Mouse (Mus musculus) liver, embryonic 14.5 days (tissue): ENCODE measurements around the gene Cep19. TPM values are rescaled to one million over a fixed set of nuclear protein-coding genes. Genes with fewer than 3 reads are reported as not detected.

Source experiments
- ATAC-seq: fragments of 200-750 bp; cut with Nextera tagmentation; 2 replicates; pipeline ENCODE4 v1.8.0; 2017; ENCODE audit warnings: moderate number of reproducible peaks, mild to moderate bottlenecking, moderate library complexity; ENCODE audit not compliant: insufficient read depth
- DNase-seq, 3 experiments: peaks; one replicate each; pipeline ENCODE4 v3.0.0-alpha.2; 2012 to 2013; ENCODE audit warnings: low read depth in 3 of 3, low spot score in 3 of 3
- H3K27ac ChIP-seq: fragments of 300-500 bp; sonication (generic); 2 replicates; pipeline ENCODE4 v1.5.1; 2014; ENCODE audit warnings: moderate library complexity, mild to moderate bottlenecking, control low read depth, inconsistent platforms
- H3K27me3 ChIP-seq: fragments of 300-500 bp; sonication (generic); 2 replicates; pipeline ENCODE4 v1.6.1; 2014; ENCODE audit warnings: mild to moderate bottlenecking, low read length, moderate library complexity; ENCODE audit not compliant: control insufficient read depth, insufficient read depth
- H3K36me3 ChIP-seq: fragments of 300-500 bp; sonication (generic); replicated peaks from 2 replicates; pipeline ENCODE4 v1.6.1; 2014; ENCODE audit warnings: low read depth; ENCODE audit not compliant: control insufficient read depth, insufficient read depth
- H3K4me1 ChIP-seq, 2 experiments: fragments of 200-500 bp in 1 of 2; fragments of 300-500 bp in 1 of 2; sonication (generic) in 1 of 2; replicated peaks; 2 replicates each; pipeline ENCODE4 v1.6.1; 2012 to 2014; ENCODE audit warnings: antibody characterized with exemption in 1 of 2, inconsistent platforms in 1 of 2, low read length in 1 of 2; ENCODE audit not compliant: control insufficient read depth in 2 of 2, insufficient read depth in 2 of 2
- H3K4me2 ChIP-seq: fragments of 300-500 bp; sonication (generic); 2 replicates; pipeline ENCODE4 v1.6.1; 2014; ENCODE audit warnings: low read depth, mild to moderate bottlenecking, control low read depth, moderate library complexity
- H3K4me3 ChIP-seq, 2 experiments: fragments of 200-500 bp in 1 of 2; fragments of 300-500 bp in 1 of 2; sonication (generic) in 1 of 2; 2 replicates each; pipeline ENCODE4 v1.5.1; 2012 to 2014; ENCODE audit warnings: low read depth in 2 of 2, low read length in 2 of 2, mild to moderate bottlenecking in 2 of 2, control low read depth in 1 of 2, inconsistent platforms in 1 of 2, moderate library complexity in 1 of 2; ENCODE audit not compliant: insufficient read depth in 1 of 2
- H3K9ac ChIP-seq: fragments of 300-500 bp; sonication (generic); replicated peaks from 2 replicates; pipeline ENCODE4 v1.6.1; 2014; ENCODE audit warnings: mild to moderate bottlenecking, control low read depth, moderate library complexity
- H3K9me3 ChIP-seq: fragments of 300-500 bp; sonication (generic); 2 replicates; pipeline ENCODE4 v1.6.1; 2016; ENCODE audit warnings: low read length, mixed read lengths; ENCODE audit not compliant: control insufficient read depth
- CTCF ChIP-seq: IDR thresholded peaks from 2 replicates; pipeline ENCODE4 v1.5.1; 2016; ENCODE audit warnings: antibody characterized with exemption, low read depth, control low read depth
- EP300 ChIP-seq: IDR thresholded peaks from 2 replicates; pipeline ENCODE4 v1.6.1; 2016; ENCODE audit warnings: antibody characterized with exemption, low read depth
- WGBS: fragments of 180-500 bp; shearing (Covaris S2); extraction: QIAGEN DNeasy Blood & Tissue Kit; methylation state at CpG from one replicate; pipeline ENCODE4 v1.1.7; 2014; ENCODE audit not compliant: insufficient replicate concordance; 5-methylcytosine and 5-hydroxymethylcytosine counted together
- polyA plus RNA-seq, 2 experiments: library from polyadenylated mRNA; depleted of rRNA in 1 of 2; stranded (reverse) in 1 of 2; unstranded in 1 of 2; fragments of >200 nt; fragmentation: Nextera tagmentation in 1 of 2; extraction: Ambion mirVana in 1 of 2; gene quantifications; 2 replicates each; pipeline versions ENCODE4 v1.2.1 to v1.2.3; 2012 to 2014

Gene Cep19
- 1.3 and 2.1 TPM in 2 replicates for polyA plus RNA-seq (2012; rRNA removed)
- 4.0 and 4.3 TPM in 2 replicates for polyA plus RNA-seq (2014; fragmentation: Nextera tagmentation; extraction: Ambion mirVana)

GRCm38 (mm10) chr16:32099638-32100150 is at the start of gene Cep19, which contains the start of gene Pigx:
Gene Cep19, plus strand, starts transcription at chr16:32099800.
Gene Pigx, minus strand, starts transcription at chr16:32099740.
- peak within 1 kb of the TSS; percentile 82 for H3K9ac ChIP-seq
- DNase-seq, result peak; percentile 76 to 85 (median 79)
- H3K4me3 ChIP-seq, result peak within 1 kb of the TSS; percentile 82 to 83
- peak within 1 kb of the TSS; percentile 90 for H3K4me2 ChIP-seq
- H3K27me3 ChIP-seq, result no peaks in the 10 kb centered on the region
- WGBS, result 2% methylated on average over 34 of the region's 34 CpGs
- no peaks in the 10 kb centered on the region for H3K36me3 ChIP-seq
- H3K27ac ChIP-seq, result peak within 1 kb of the TSS; percentile 24; the same call in 1 of the 2 replicates
- peaks cover 2 to 10% of the 10 kb centered on the region in 2 experiments; a peak in 3 of 4 replicates for H3K4me1 ChIP-seq
- H3K9me3 ChIP-seq, result no peaks in the 10 kb centered on the region
- TF ChIP-seq EP300, result no peak
- peak; percentile 96 for ATAC-seq

GRCm38 (mm10) chr16:32058817-32059216 is 40.8 kb upstream of the Cep19 start:
- Histone ChIP-seq H3K4me1 (peaks cover 5 to 18% of the 10 kb centered on the region in 2 experiments), H3K4me3 (no peak overlapping the region), H3K9me3 (no peaks in the 10 kb centered on the region), H3K36me3 (no peaks in the 10 kb centered on the region), H3K27ac (no peak overlapping the region), H3K9ac (no peak overlapping the region), H3K27me3 (no peaks in the 10 kb centered on the region), H3K4me2 (no peak overlapping the region)
- DNase-seq, result no peak
- WGBS, result 66% methylated on average over 5 of the region's 5 CpGs
- no peak for TF ChIP-seq CTCF
- TF ChIP-seq EP300, result no peak
- no peak for ATAC-seq

GRCm38 (mm10) chr16:32059840-32060523 is 39.6 kb upstream of the Cep19 start:
- no peaks in the 10 kb centered on the region for H3K9me3 ChIP-seq
- TF ChIP-seq EP300, result no peak
- TF ChIP-seq CTCF, result no peak
- ATAC-seq, result no peak
- DNase-seq, result no peak
- no peaks in the 10 kb centered on the region for H3K36me3 ChIP-seq
- H3K9ac ChIP-seq, result no peak overlapping the region
- no peaks in the 10 kb centered on the region for H3K27me3 ChIP-seq
- peaks cover 5 to 19% of the 10 kb centered on the region in 2 experiments for H3K4me1 ChIP-seq
- no peak overlapping the region for H3K4me2 ChIP-seq
- WGBS, result 44% methylated on average over 6 of the region's 6 CpGs
- H3K27ac ChIP-seq, result no peak overlapping the region
- no peak overlapping the region for H3K4me3 ChIP-seq

GRCm38 (mm10) chr16:32062226-32062625 is 37.4 kb upstream of the Cep19 start:
- ATAC-seq (no peak), DNase-seq (no peak)
- no peak overlapping the region for H3K9ac ChIP-seq
- 36% methylated on average over 2 of the region's 2 CpGs for WGBS
- no peaks in the 10 kb centered on the region for H3K27me3 ChIP-seq
- no peaks in the 10 kb centered on the region for H3K36me3 ChIP-seq
- H3K4me3 ChIP-seq, result no peak overlapping the region
- H3K4me1 ChIP-seq, result peaks cover 5 to 19% of the 10 kb centered on the region in 2 experiments
- no peak overlapping the region for H3K27ac ChIP-seq
- H3K4me2 ChIP-seq, result no peak overlapping the region; the same call in 1 of the 2 replicates
- no peaks in the 10 kb centered on the region for H3K9me3 ChIP-seq
- TF ChIP-seq CTCF (no peak), EP300 (no peak)

GRCm38 (mm10) chr16:32063900-32064299 is 35.7 kb upstream of the Cep19 start:
- Histone ChIP-seq H3K27me3 (no peaks in the 10 kb centered on the region), H3K4me2 (no peak overlapping the region), H3K9ac (no peak overlapping the region), H3K9me3 (no peaks in the 10 kb centered on the region), H3K27ac (no peak overlapping the region), H3K36me3 (no peaks in the 10 kb centered on the region), H3K4me1 (peaks cover 5 to 23% of the 10 kb centered on the region in 2 experiments), H3K4me3 (no peak overlapping the region)
- WGBS, result 56% methylated on average over 7 of the region's 7 CpGs
- DNase-seq, result no peak
- TF ChIP-seq EP300 (no peak), CTCF (no peak)
- ATAC-seq, result no peak
